Mouse (Mus musculus) heart, adult 2 months (tissue): Measurements from ENCODE around the gene Wipi2.

ENCODE experiments used
- CTCF ChIP-seq: fragments of 200-600 bp; IDR thresholded peaks from 2 replicates; pipeline ENCODE4 v1.8.1; 2022; ENCODE audit warnings: antibody characterized with exemption, mild to moderate bottlenecking, moderate library complexity
- EP300 ChIP-seq: fragments of 200-500 bp; IDR thresholded peaks from 2 replicates; pipeline ENCODE4 v1.6.1; 2011; ENCODE audit warnings: low read depth, low read length, control low read depth; ENCODE audit not compliant: insufficient read depth
- POLR2A ChIP-seq: fragments of 200-500 bp; IDR thresholded peaks from 2 replicates; pipeline ENCODE4 v1.6.1; 2011; ENCODE audit warnings: mild to moderate bottlenecking, low read depth, low read length, control low read depth; ENCODE audit not compliant: insufficient read depth

DNA sequence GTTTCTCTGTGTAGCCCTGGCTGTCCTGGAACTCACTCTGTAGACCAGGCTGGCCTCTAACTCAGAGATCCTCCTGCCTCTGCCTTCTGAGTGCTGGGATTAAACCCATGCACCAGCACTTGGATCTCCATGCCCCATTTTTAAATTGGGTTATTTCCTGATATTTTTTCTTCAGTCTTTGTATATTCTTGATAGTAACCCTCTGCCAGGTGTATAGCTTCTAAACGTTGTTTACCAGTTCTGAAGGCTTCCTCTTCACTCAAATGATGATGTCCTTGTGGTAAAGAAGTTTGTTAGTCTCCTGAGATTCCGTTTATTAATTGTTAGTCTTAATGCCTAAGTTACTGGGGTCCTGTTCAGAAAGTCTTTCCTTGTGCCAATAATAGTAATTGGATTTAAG lies at the start of gene Wipi2:
- TF ChIP-seq CTCF, result no peak
- TF ChIP-seq POLR2A, result no peak
- TF ChIP-seq EP300, result no peak
